In genomic region chr9:37368081-37368830, GRCm38 (mm10) we compare ENCODE assay signal across 12 mouse cellular contexts. TPM values are rescaled to one million over a fixed set of nuclear protein-coding genes. Genes with fewer than 3 reads are reported as not detected.
DNase-seq lines count a peak whose midpoint lies in the region; ATAC-seq and TF ChIP-seq lines count a peak whose summit lies in the region.
"Had no signal": no experiment of that assay in that cellular context is flagged by ENCODE, and none has a peak within 500 bp of the region (broad histone marks: within the 10 kb centered on the region; RNA-seq: fewer than 3 reads in every experiment).

No protein-coding gene starts in this region.

- ATAC-seq in heart, postnatal 0 days (ENCODE audit: insufficient read depth, low read depth) = no peak
- ATAC-seq in heart, embryonic 11.5 days (replicated peaks; ENCODE audit: insufficient number of reproducible peaks, low FRiP score, low TSS enrichment) = no peak
- peak; percentile 24; the same call in 1 of the 2 replicates for ATAC-seq in lung, postnatal 0 days
- peak; percentile 65 for ATAC-seq in intestine, postnatal 0 days
- 0 out of 2 replicates have a peak, but pooled peaks have one; percentile 25 for ATAC-seq in stomach, embryonic 16.5 days (ENCODE audit: insufficient read depth, low FRiP score)

- no peak overlapping the region for H3K4me2 ChIP-seq in heart, postnatal 0 days (ENCODE audit: low read depth, low read length)
- no peak overlapping the region for H3K4me2 ChIP-seq in heart, embryonic 11.5 days
- H3K4me2 ChIP-seq in lung, postnatal 0 days (replicated peaks; ENCODE audit: low read depth, low read length) = no peak overlapping the region
- no peak overlapping the region; the same call in 1 of the 2 replicates for H3K4me2 ChIP-seq in intestine, postnatal 0 days (replicated peaks; ENCODE audit: low read depth)
- H3K4me2 ChIP-seq in stomach, embryonic 16.5 days (ENCODE audit: low read depth, low read length) = no peak overlapping the region

- H3K27ac ChIP-seq in heart, postnatal 0 days (ENCODE audit: low read depth) = peak overlapping the region; percentile 49
- H3K27ac ChIP-seq in heart, embryonic 11.5 days (ENCODE audit: low read depth, low read length) = no peak overlapping the region
- H3K27ac ChIP-seq in lung, postnatal 0 days (ENCODE audit: low read length) = peak overlapping the region; percentile 67
- H3K27ac ChIP-seq in intestine, postnatal 0 days (ENCODE audit: low read depth, low read length) = peak overlapping the region; percentile 51
- H3K27ac ChIP-seq in stomach, embryonic 16.5 days (ENCODE audit: low read length) = peak overlapping the region; percentile 52; the same call in 1 of the 2 replicates
- H3K27ac ChIP-seq: limb, embryonic 10.5 days had no signal

- no peaks in the 10 kb centered on the region for H3K36me3 ChIP-seq in heart, postnatal 0 days (replicated peaks; ENCODE audit: control insufficient read depth, insufficient read depth, low read length)
- no peaks in the 10 kb centered on the region for H3K36me3 ChIP-seq in heart, embryonic 11.5 days (ENCODE audit: control insufficient read depth, insufficient read depth, low read length)
- no peaks in the 10 kb centered on the region for H3K36me3 ChIP-seq in lung, postnatal 0 days (ENCODE audit: insufficient read depth, low read length)
- no peaks in the 10 kb centered on the region for H3K36me3 ChIP-seq in intestine, postnatal 0 days (ENCODE audit: control insufficient read depth, insufficient read depth)
- no peaks in the 10 kb centered on the region for H3K36me3 ChIP-seq in stomach, embryonic 16.5 days (ENCODE audit: control insufficient read depth, insufficient read depth, low read length)
- H3K36me3 ChIP-seq: limb, embryonic 10.5 days had no signal

- TF ChIP-seq CTCF in heart, postnatal 0 days (IDR thresholded peaks at IDR 0.05; ENCODE audit: low read depth) = no peak
- TF ChIP-seq CTCF in lung, postnatal 0 days (IDR thresholded peaks at IDR 0.05) = 0 out of 2 replicates have a peak, but pooled peaks have one; percentile 21
- peak; percentile 33 for TF ChIP-seq CTCF in intestine, postnatal 0 days (IDR thresholded peaks at IDR 0.05; ENCODE audit: low read depth)

- H3K9ac ChIP-seq in heart, postnatal 0 days (replicated peaks; ENCODE audit: low read depth, low read length) = no peak overlapping the region
- no peak overlapping the region for H3K9ac ChIP-seq in heart, embryonic 11.5 days (ENCODE audit: low read depth, low read length)
- no peak overlapping the region for H3K9ac ChIP-seq in lung, postnatal 0 days (replicated peaks; ENCODE audit: low read depth)
- no peak overlapping the region for H3K9ac ChIP-seq in intestine, postnatal 0 days (ENCODE audit: low read depth, low read length)
- H3K9ac ChIP-seq in stomach, embryonic 16.5 days (ENCODE audit: low read length) = no peak overlapping the region

- H3K9me3 ChIP-seq in heart, postnatal 0 days (replicated peaks; ENCODE audit: control insufficient read depth, low read length) = no peaks in the 10 kb centered on the region
- no peaks in the 10 kb centered on the region for H3K9me3 ChIP-seq in heart, embryonic 11.5 days (replicated peaks; ENCODE audit: control insufficient read depth, low read length)
- H3K9me3 ChIP-seq in lung, postnatal 0 days (ENCODE audit: low read length) = no peaks in the 10 kb centered on the region
- H3K9me3 ChIP-seq in intestine, postnatal 0 days (ENCODE audit: control insufficient read depth) = no peaks in the 10 kb centered on the region
- no peaks in the 10 kb centered on the region for H3K9me3 ChIP-seq in stomach, embryonic 16.5 days (replicated peaks; ENCODE audit: control insufficient read depth, low read length)
- H3K9me3 ChIP-seq: limb, embryonic 10.5 days had no signal

- no peak for DNase-seq in heart, postnatal 0 days (ENCODE audit: low spot score)
- no peak for DNase-seq in lung, postnatal 0 days (ENCODE audit: low spot score)
- no peak for DNase-seq in lung, adult 18-20 months
- DNase-seq in left cerebral cortex, adult 18-20 months (ENCODE audit: low spot score in 2 of 2) = no peak
- no peak for DNase-seq in frontal cortex, postnatal 14 days (ENCODE audit: low spot score in 2 of 2)
- DNase-seq: thymus, adult 18-20 months had no signal

- no peak overlapping the region for H3K4me3 ChIP-seq in heart, postnatal 0 days (ENCODE audit: low read depth, low read length)
- no peak overlapping the region for H3K4me3 ChIP-seq in heart, embryonic 11.5 days (ENCODE audit: low read depth, low read length)
- no peak overlapping the region for H3K4me3 ChIP-seq in lung, postnatal 0 days (ENCODE audit: low read depth, low read length)
- H3K4me3 ChIP-seq in intestine, postnatal 0 days (ENCODE audit: low read depth, low read length) = no peak overlapping the region
- H3K4me3 ChIP-seq in stomach, embryonic 16.5 days (replicated peaks; ENCODE audit: low read length) = no peak overlapping the region
- H3K4me3 ChIP-seq: erythroblast, embryonic 14.5 days; limb, embryonic 10.5 days had no signal

- no peak for TF ChIP-seq EP300 in heart, postnatal 0 days (IDR thresholded peaks at IDR 0.05; ENCODE audit: low read depth)
- no peak for TF ChIP-seq EP300 in lung, postnatal 0 days (IDR thresholded peaks at IDR 0.05)

- no peaks in the 10 kb centered on the region for H3K4me1 ChIP-seq in heart, postnatal 0 days (ENCODE audit: control insufficient read depth, insufficient read depth)
- H3K4me1 ChIP-seq in heart, embryonic 11.5 days (ENCODE audit: control insufficient read depth, insufficient read depth, low read length) = no peaks in the 10 kb centered on the region
- peaks cover 3% of the 10 kb centered on the region; the same call in 1 of the 2 replicates for H3K4me1 ChIP-seq in lung, postnatal 0 days (ENCODE audit: insufficient read depth, low read depth, low read length)
- no peaks in the 10 kb centered on the region for H3K4me1 ChIP-seq in intestine, postnatal 0 days (replicated peaks; ENCODE audit: control insufficient read depth, insufficient read depth, low read length)
- no peaks in the 10 kb centered on the region for H3K4me1 ChIP-seq in stomach, embryonic 16.5 days (ENCODE audit: control insufficient read depth, insufficient read depth, low read length)
- H3K4me1 ChIP-seq: limb, embryonic 10.5 days had no signal

- H3K27me3 ChIP-seq in heart, postnatal 0 days (ENCODE audit: control insufficient read depth, insufficient read depth, low read length) = no peaks in the 10 kb centered on the region
- no peaks in the 10 kb centered on the region for H3K27me3 ChIP-seq in heart, embryonic 11.5 days (ENCODE audit: control insufficient read depth, insufficient read depth, low read length)
- H3K27me3 ChIP-seq in lung, postnatal 0 days (replicated peaks; ENCODE audit: insufficient read depth, low read length) = no peaks in the 10 kb centered on the region
- no peaks in the 10 kb centered on the region for H3K27me3 ChIP-seq in intestine, postnatal 0 days (replicated peaks; ENCODE audit: control insufficient read depth, insufficient read depth, low read length)
- no peaks in the 10 kb centered on the region for H3K27me3 ChIP-seq in stomach, embryonic 16.5 days (ENCODE audit: control insufficient read depth, insufficient read depth, low read length)

- WGBS in heart, postnatal 0 days = 49% methylated on average over 11 of the region's 11 CpGs
- 70% methylated on average over 11 of the region's 11 CpGs for WGBS in heart, embryonic 11.5 days (ENCODE audit: insufficient replicate concordance)
- WGBS in lung, postnatal 0 days = 47% methylated on average over 11 of the region's 11 CpGs
- 39% methylated on average over 11 of the region's 11 CpGs for WGBS in intestine, postnatal 0 days
- WGBS in stomach, embryonic 16.5 days = 54% methylated on average over 11 of the region's 11 CpGs

RNA-seq across cellular contexts. Expression of gene Hepacam, which starts 1.1 kb away (rescaled TPM):
- 0.04 TPM in 1 of 2 replicates, not detected in the other for total RNA-seq in heart, postnatal 0 days (2014; rRNA removed; ENCODE audit: low replicate concordance)
- 0.03 and 0.10 TPM in 2 replicates for polyA plus RNA-seq in heart, postnatal 0 days (2015; fragmentation: Nextera tagmentation; extraction: Ambion mirVana)
- polyA plus RNA-seq in heart, embryonic 11.5 days (2014; fragmentation: Nextera tagmentation; extraction: Ambion mirVana) = not detected in 2 replicates
- 0.81 and 1.2 TPM in 2 replicates for polyA plus RNA-seq in lung, postnatal 0 days (2015; fragmentation: Nextera tagmentation; extraction: Ambion mirVana)
- polyA plus RNA-seq in intestine, postnatal 0 days (2015; fragmentation: Nextera tagmentation; extraction: Ambion mirVana) = 0.18 and 0.38 TPM in 2 replicates
- polyA plus RNA-seq in stomach, embryonic 16.5 days (2015; fragmentation: Nextera tagmentation; extraction: Ambion mirVana) = 0.19 TPM in 1 of 2 replicates, not detected in the other
- 10 to 100 TPM; 45.4 to 47.9 TPM for total RNA-seq in left cerebral cortex, adult 18-20 months (2021)
- total RNA-seq: common myeloid progenitor, adult 5-6 weeks had no signal
- polyA plus RNA-seq: erythroblast, embryonic 14.5 days had no signal

RNA-seq across cellular contexts. Expression of gene Ccdc15, which starts 20.0 kb away (rescaled TPM):
- total RNA-seq in heart, postnatal 0 days (2014; rRNA removed; ENCODE audit: low replicate concordance) = 0.99 and 4.4 TPM in 2 replicates
- polyA plus RNA-seq in heart, postnatal 0 days (2015; fragmentation: Nextera tagmentation; extraction: Ambion mirVana) = 2.5 and 2.7 TPM in 2 replicates
- 3.4 and 5.3 TPM in 2 replicates for polyA plus RNA-seq in heart, embryonic 11.5 days (2014; fragmentation: Nextera tagmentation; extraction: Ambion mirVana)
- 4.5 and 5.8 TPM in 2 replicates for polyA plus RNA-seq in lung, postnatal 0 days (2015; fragmentation: Nextera tagmentation; extraction: Ambion mirVana)
- polyA plus RNA-seq in intestine, postnatal 0 days (2015; fragmentation: Nextera tagmentation; extraction: Ambion mirVana) = 1.8 and 1.9 TPM in 2 replicates
- polyA plus RNA-seq in stomach, embryonic 16.5 days (2015; fragmentation: Nextera tagmentation; extraction: Ambion mirVana) = 4.2 and 5.0 TPM in 2 replicates
- 1 to 10 TPM; 2.0 to 2.2 TPM for total RNA-seq in left cerebral cortex, adult 18-20 months (2021)

RNA-seq across cellular contexts. Expression of gene Robo4, which starts 33.4 kb away (rescaled TPM):
- total RNA-seq in heart, postnatal 0 days (2014; rRNA removed; ENCODE audit: low replicate concordance) = 29.5 and 44.2 TPM in 2 replicates
- 10.2 and 12.4 TPM in 2 replicates for polyA plus RNA-seq in heart, postnatal 0 days (2015; fragmentation: Nextera tagmentation; extraction: Ambion mirVana)
- polyA plus RNA-seq in heart, embryonic 11.5 days (2014; fragmentation: Nextera tagmentation; extraction: Ambion mirVana) = 2.5 and 3.3 TPM in 2 replicates
- polyA plus RNA-seq in lung, postnatal 0 days (2015; fragmentation: Nextera tagmentation; extraction: Ambion mirVana) = 18.9 and 21.6 TPM in 2 replicates
- polyA plus RNA-seq in intestine, postnatal 0 days (2015; fragmentation: Nextera tagmentation; extraction: Ambion mirVana) = 6.6 and 7.1 TPM in 2 replicates
- polyA plus RNA-seq in stomach, embryonic 16.5 days (2015; fragmentation: Nextera tagmentation; extraction: Ambion mirVana) = 12.3 and 13.3 TPM in 2 replicates
- 1 to 10 TPM; 4.9 to 7.2 TPM for total RNA-seq in left cerebral cortex, adult 18-20 months (2021)

Comparison
In these comparisons a context has a peak if more than half of its experiments do, and no peak if none do; other contexts are left out.
1. ATAC-seq: peak in lung, postnatal 0 days (single experiment), intestine, postnatal 0 days (single experiment) and stomach, embryonic 16.5 days (single experiment); none in heart, postnatal 0 days (single experiment) and heart, embryonic 11.5 days (single experiment).